Mouse (Mus musculus) CH12.LX (cell line): ENCODE data around the gene Zkscan14.

ENCODE experiments used
- CHD1 ChIP-seq: IDR thresholded peaks from 2 replicates; pipeline ENCODE4 v1.6.1; 2012; ENCODE audit warnings: low read depth, low read length, improper control_type of control experiment, inconsistent platforms
- CTCF ChIP-seq, 2 experiments: IDR thresholded peaks in 1 of 2; conservative IDR thresholded peaks in 1 of 2; 2 replicates each; pipeline ENCODE4 v1.5.1; 2011 to 2012; ENCODE audit warnings: low read depth in 2 of 2, low read length in 2 of 2, improper control_type of control experiment in 1 of 2, inconsistent platforms in 1 of 2, mild to moderate bottlenecking in 1 of 2, moderate library complexity in 1 of 2
- JUND ChIP-seq: conservative IDR thresholded peaks from 2 replicates; pipeline ENCODE4 v1.6.1; 2011; ENCODE audit warnings: low read depth, low read length, improper control_type of control experiment
- MAFK ChIP-seq: IDR thresholded peaks from 2 replicates; pipeline ENCODE4 v1.6.1; 2011; ENCODE audit warnings: low read length, improper control_type of control experiment; ENCODE audit not compliant: insufficient replicate concordance
- POLR2A ChIP-seq: IDR thresholded peaks from 2 replicates; pipeline ENCODE4 v1.6.1; 2011; ENCODE audit warnings: low read depth, mild to moderate bottlenecking, improper control_type of control experiment, low read length
- TCF12 ChIP-seq: IDR thresholded peaks from 2 replicates; pipeline ENCODE4 v1.6.1; 2014; ENCODE audit warnings: low read depth, mild to moderate bottlenecking, inconsistent platforms, low read length, improper control_type of control experiment
- ZMIZ1 ChIP-seq: IDR thresholded peaks from 2 replicates; pipeline ENCODE4 v1.6.1; 2012; ENCODE audit warnings: low read depth, mild to moderate bottlenecking, inconsistent platforms, low read length, improper control_type of control experiment
- ZNF384 ChIP-seq: IDR thresholded peaks from 2 replicates; pipeline ENCODE4 v1.6.1; 2012; ENCODE audit warnings: low read depth, low read length, improper control_type of control experiment, inconsistent platforms

DNA sequence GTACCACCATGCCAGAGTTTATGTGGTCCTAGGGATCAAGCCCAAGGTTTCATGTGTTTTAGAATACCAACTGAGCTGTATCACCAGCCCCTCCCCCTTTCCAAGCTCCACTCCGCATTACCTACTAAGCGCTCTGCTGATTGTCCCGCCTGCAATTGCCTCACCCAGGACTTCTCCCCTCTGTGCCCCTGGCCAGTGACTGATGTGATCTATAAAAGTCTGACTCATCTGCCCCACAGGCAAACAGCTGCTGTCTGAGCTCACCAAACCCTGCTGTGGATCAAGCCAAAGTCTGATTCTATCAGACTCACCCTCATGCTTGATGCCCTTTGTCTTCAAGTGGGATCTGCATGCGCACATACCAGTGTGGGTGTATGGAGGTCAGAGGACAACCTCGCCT is 21.2 kb upstream of the Zkscan14 start:
- TF ChIP-seq CTCF (conservative IDR thresholded peaks at IDR 0.05 in 1 of 2, IDR thresholded peaks at IDR 0.05 in 1 of 2; ENCODE audit: low read depth in 2 of 2, low read length in 2 of 2) = no peak
- TF ChIP-seq ZMIZ1 = no peak
- no peak for TF ChIP-seq TCF12
- TF ChIP-seq JUND = no peak
- TF ChIP-seq ZNF384 = no peak
- TF ChIP-seq CHD1 = no peak
- TF ChIP-seq MAFK = no peak
- no peak for TF ChIP-seq POLR2A
